Mouse (Mus musculus) lung, embryonic 15.5 days (tissue): ENCODE data around the gene Nhsl1. TPM values are rescaled to one million over a fixed set of nuclear protein-coding genes. Genes with fewer than 3 reads are reported as not detected.

ENCODE experiments used
- ATAC-seq: fragments of 200-750 bp; cut with Nextera tagmentation; 2 replicates; pipeline ENCODE4 v1.8.0; 2017; ENCODE audit warnings: moderate number of reproducible peaks, borderline replicate concordance; ENCODE audit not compliant: low FRiP score, low TSS enrichment; ENCODE audit errors: extremely low read depth
- H3K27ac ChIP-seq: fragments of 300-500 bp; sonication (generic); 2 replicates; pipeline ENCODE4 v1.5.1; 2015; ENCODE audit warnings: moderate library complexity, mild to moderate bottlenecking, inconsistent platforms
- H3K27me3 ChIP-seq: fragments of 300-500 bp; sonication (generic); 2 replicates; pipeline ENCODE4 v1.6.1; 2015; ENCODE audit warnings: inconsistent platforms
- H3K36me3 ChIP-seq: fragments of 300-500 bp; sonication (generic); 2 replicates; pipeline ENCODE4 v1.6.1; 2015; ENCODE audit warnings: inconsistent platforms
- H3K4me1 ChIP-seq: fragments of 300-500 bp; sonication (generic); 2 replicates; pipeline ENCODE4 v1.6.1; 2015; ENCODE audit warnings: inconsistent platforms
- H3K4me2 ChIP-seq: fragments of 300-500 bp; sonication (generic); 2 replicates; pipeline ENCODE4 v1.6.1; 2015; ENCODE audit warnings: inconsistent platforms, mild to moderate bottlenecking, moderate library complexity
- H3K4me3 ChIP-seq: fragments of 300-500 bp; sonication (generic); 2 replicates; pipeline ENCODE4 v1.5.1; 2015; ENCODE audit warnings: mild to moderate bottlenecking, inconsistent platforms
- H3K9ac ChIP-seq: fragments of 300-500 bp; sonication (generic); 2 replicates; pipeline ENCODE4 v1.6.1; 2015; ENCODE audit warnings: inconsistent platforms
- H3K9me3 ChIP-seq: fragments of 300-500 bp; sonication (generic); 2 replicates; pipeline ENCODE4 v1.6.1; 2016; ENCODE audit warnings: inconsistent platforms
- WGBS: fragments of 180-500 bp; shearing (Covaris S2); methylation state at CpG from one replicate; pipeline ENCODE4 v1.1.7; 2015; 5-methylcytosine and 5-hydroxymethylcytosine counted together
- polyA plus RNA-seq: library from polyadenylated mRNA; unstranded; fragments of >200 nt; fragmentation: Nextera tagmentation; extraction: Ambion mirVana; gene quantifications from 2 replicates; pipeline ENCODE4 v1.2.1, GENCODE M21; 2015

Gene Nhsl1
- polyA plus RNA-seq, 1 experiment from 2014 or later, result 4.4 TPM

DNA sequence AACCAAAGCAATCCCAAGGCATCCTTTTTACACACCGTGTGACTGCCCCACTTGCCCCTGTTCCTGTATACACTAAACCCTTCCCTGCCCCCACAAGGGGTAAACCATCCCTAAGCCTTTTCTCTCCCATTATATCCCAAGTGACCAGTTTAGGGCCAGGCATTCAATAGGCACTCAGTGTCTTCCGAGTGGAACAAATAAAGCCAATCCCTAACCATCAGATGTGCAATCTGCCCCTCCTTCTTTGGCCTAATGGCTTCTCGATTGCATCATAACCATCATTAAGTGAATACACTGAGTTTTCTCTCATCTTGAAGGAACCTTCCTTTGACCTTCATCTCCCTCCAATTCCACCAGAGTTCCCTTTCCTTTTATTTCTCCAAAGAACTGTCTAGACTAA, 183.2 kb downstream of the Nhsl1 start:
- no peak overlapping the region for H3K4me2 ChIP-seq
- H3K36me3 ChIP-seq, result no peaks in the 10 kb centered on the region; the same call in 1 of the 2 replicates
- 75% methylated on average over 3 of the region's 3 CpGs for WGBS
- H3K4me1 ChIP-seq, result no peaks in the 10 kb centered on the region
- no peaks in the 10 kb centered on the region for H3K9me3 ChIP-seq
- no peak overlapping the region for H3K27ac ChIP-seq
- H3K9ac ChIP-seq, result no peak overlapping the region
- ATAC-seq, result no peak
- H3K4me3 ChIP-seq, result no peak overlapping the region
- no peaks in the 10 kb centered on the region for H3K27me3 ChIP-seq

DNA sequence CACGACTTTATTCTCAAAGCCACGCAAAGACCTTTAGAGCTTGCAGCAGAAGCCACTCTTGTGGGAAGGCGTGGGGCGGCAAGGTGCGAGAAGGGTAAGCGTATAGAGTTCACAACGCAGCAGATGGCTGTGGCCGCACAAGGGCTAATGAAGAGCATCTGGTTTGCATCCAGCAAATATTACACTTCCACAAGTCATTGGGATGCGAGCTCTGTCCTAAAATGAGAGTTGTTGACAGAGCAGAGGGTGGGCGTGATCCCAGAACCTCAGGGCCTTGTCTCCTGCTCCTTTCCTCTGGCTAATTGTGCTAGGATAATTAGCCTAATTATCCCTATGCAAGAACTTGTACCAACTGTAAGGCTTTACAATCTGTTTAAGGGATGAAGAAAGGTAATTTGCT, 186.9 kb downstream of the Nhsl1 start:
- ATAC-seq, result no peak
- Histone ChIP-seq H3K9me3 (no peaks in the 10 kb centered on the region), H3K36me3 (no peaks in the 10 kb centered on the region), H3K4me2 (no peak overlapping the region), H3K4me3 (no peak overlapping the region), H3K9ac (no peak overlapping the region), H3K27me3 (no peaks in the 10 kb centered on the region), H3K4me1 (no peaks in the 10 kb centered on the region), H3K27ac (no peak overlapping the region)
- 83% methylated on average over 10 of the region's 10 CpGs for WGBS

DNA sequence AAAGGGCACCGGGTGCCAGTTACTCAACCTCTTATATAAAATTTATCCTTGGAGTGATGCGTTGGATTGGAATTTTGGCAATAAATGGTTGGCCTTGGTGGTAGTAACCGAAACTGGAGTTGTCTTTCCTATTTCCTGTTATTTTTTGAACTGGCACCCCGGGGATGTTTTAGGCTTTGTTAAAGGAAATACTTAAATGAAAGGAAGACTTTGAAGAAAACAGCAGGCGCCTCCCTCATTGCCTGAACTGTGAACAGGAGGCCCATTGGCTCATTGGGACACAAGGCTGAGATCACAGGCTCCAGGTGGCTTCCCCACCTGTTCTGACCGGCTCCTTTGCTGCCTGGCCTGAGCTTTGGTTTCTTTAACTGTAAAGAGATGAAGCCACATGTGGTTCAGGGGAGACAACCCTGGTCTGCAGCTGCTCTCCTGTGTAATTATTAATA, 187.7 kb downstream of the Nhsl1 start:
- ATAC-seq, result no peak

DNA sequence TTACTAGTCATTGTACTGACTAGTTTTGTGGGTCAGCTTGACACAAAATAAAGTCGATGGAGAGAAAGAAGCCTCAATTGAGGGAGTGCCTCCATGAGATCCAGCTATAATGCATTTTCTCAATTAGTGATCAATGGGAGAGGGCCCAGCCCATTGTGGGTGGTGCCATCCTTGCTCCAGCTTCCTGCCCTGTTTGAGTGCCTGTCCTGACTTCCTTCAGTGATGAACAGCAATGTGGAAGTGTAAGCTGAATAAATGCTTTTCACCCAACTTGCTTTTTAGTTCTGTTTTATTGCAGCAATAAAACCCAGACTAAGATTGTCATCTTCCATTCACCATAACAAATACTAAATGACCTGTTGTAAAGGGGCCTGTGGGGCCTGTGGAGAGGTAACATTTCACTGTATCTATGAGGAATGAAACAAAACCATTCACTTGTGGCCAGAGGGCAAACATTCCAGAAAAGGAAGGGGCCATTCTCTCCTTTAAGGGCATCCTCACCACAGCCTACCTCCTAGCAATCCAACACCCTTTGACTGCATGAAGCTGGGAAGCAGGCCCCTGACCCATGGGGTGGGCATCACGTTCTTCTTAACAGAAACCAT, 189.2 kb downstream of the Nhsl1 start:
- H3K27ac ChIP-seq, result no peak overlapping the region
- no peaks in the 10 kb centered on the region for H3K9me3 ChIP-seq
- H3K4me2 ChIP-seq, result no peak overlapping the region
- H3K27me3 ChIP-seq, result no peaks in the 10 kb centered on the region
- no peak overlapping the region for H3K4me3 ChIP-seq
- H3K4me1 ChIP-seq, result no peaks in the 10 kb centered on the region
- ATAC-seq, result no peak
- H3K36me3 ChIP-seq, result no peaks in the 10 kb centered on the region
- 63% methylated on average over 2 of the region's 2 CpGs for WGBS
- no peak overlapping the region for H3K9ac ChIP-seq

More for the DNA sequence above, 187.7 kb downstream of the Nhsl1 start:
- H3K4me1 ChIP-seq, result no peaks in the 10 kb centered on the region
- H3K9ac ChIP-seq, result no peak overlapping the region
- 56% methylated on average over 6 of the region's 6 CpGs for WGBS
- no peak overlapping the region for H3K4me3 ChIP-seq
- H3K4me2 ChIP-seq, result no peak overlapping the region
- no peaks in the 10 kb centered on the region for H3K9me3 ChIP-seq
- H3K27me3 ChIP-seq, result no peaks in the 10 kb centered on the region
- no peaks in the 10 kb centered on the region for H3K36me3 ChIP-seq
- H3K27ac ChIP-seq, result no peak overlapping the region

DNA sequence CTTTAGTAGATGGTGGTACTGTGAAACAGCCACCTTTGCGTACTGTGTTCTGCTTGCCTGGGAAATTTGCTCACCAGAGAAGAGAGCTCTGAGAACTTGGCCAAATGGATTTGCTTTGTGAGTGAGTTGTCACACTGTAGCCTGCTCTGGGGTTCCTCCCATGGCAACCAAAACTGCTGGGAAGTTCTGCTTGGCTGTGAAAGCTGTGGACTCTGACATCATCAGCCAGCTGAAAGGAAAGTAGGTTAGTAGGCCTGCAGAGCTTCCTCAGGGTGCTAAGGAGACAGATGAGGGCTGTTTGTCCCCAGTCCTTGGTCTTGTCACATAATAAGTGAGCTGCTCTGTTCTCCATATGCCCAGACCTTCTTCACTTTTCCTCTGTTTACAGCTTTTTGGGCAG, 189.8 kb downstream of the Nhsl1 start:
- no peak for ATAC-seq
- H3K4me2 ChIP-seq, result no peak overlapping the region
- H3K36me3 ChIP-seq, result no peaks in the 10 kb centered on the region
- WGBS, result 85% methylated on average over 1 of the region's 1 CpGs
- H3K27me3 ChIP-seq, result no peaks in the 10 kb centered on the region
- no peak overlapping the region for H3K9ac ChIP-seq
- H3K4me1 ChIP-seq, result no peaks in the 10 kb centered on the region
- H3K4me3 ChIP-seq, result no peak overlapping the region
- no peak overlapping the region for H3K27ac ChIP-seq
- no peaks in the 10 kb centered on the region for H3K9me3 ChIP-seq

DNA sequence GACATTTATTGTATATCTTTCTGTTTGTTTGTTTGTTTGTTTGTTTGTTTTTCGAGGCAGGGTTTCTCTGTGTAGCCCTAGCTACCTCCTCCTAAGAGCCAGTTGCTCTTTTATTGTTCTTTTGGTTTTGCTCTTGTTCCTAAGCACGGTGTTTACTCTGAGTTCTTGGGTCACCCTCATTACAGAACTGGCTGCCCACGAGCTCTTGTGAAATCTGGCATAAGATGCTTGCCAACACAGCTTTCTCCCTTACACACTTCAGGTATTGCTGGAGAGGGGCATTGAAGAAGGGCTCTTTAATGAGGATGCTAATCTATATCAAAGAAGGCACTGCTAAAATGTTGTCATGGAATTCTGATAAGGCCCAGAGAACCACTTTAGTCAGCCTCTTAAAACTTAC, 191.9 kb downstream of the Nhsl1 start:
- H3K9me3 ChIP-seq, result no peaks in the 10 kb centered on the region
- no peaks in the 10 kb centered on the region for H3K27me3 ChIP-seq
- H3K4me3 ChIP-seq, result no peak overlapping the region
- no peaks in the 10 kb centered on the region for H3K36me3 ChIP-seq
- ATAC-seq, result no peak
- H3K4me1 ChIP-seq, result no peaks in the 10 kb centered on the region
- WGBS, result 72% methylated on average over 3 of the region's 3 CpGs
- no peak overlapping the region for H3K9ac ChIP-seq
- H3K27ac ChIP-seq, result no peak overlapping the region
- H3K4me2 ChIP-seq, result no peak overlapping the region

DNA sequence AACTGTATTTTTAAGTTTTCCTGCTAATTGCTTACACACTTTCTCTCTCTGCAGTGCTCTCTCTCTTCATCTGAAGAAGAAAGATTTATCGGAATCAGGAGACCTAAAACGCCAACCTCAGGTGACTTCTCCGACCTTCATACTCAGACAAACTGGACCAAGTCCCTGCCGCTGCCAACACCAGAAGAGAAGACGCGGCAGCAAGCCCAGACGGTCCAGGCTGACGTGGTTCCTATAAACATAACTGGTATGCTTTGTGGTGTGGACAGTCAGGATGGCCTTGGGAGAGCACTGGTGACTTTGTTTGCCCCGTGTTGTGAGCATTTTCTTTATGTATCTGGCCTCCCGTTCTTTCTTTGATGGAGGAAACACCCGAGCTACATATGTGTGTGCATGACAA, 192.7 kb downstream of the Nhsl1 start:
- H3K9me3 ChIP-seq, result no peaks in the 10 kb centered on the region
- no peak for ATAC-seq
- H3K27ac ChIP-seq, result no peak overlapping the region
- H3K27me3 ChIP-seq, result no peaks in the 10 kb centered on the region
- no peaks in the 10 kb centered on the region for H3K4me1 ChIP-seq
- H3K9ac ChIP-seq, result no peak overlapping the region
- H3K36me3 ChIP-seq, result no peaks in the 10 kb centered on the region
- no peak overlapping the region for H3K4me3 ChIP-seq
- 81% methylated on average over 11 of the region's 11 CpGs for WGBS
- H3K4me2 ChIP-seq, result no peak overlapping the region

DNA sequence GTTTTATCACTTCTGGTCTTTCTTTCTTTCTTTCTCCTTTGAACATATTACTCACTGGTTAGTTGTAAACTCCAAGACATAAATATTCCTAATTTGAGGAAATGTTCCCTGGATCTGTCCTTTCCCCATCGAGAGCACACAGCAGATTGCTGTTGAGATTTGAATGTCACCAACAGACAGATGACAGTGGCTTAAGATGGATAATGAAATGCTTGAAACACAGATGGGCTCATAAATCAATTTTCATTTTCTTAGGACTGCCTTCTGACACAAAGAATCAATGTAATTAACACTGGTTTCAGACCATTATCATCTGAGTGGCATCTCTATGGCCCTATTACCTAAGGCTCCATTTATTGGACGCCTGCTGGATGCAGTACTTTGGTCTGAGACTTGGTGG, 203.8 kb downstream of the Nhsl1 start:
- WGBS, result 73% methylated on average over 2 of the region's 2 CpGs
- no peaks in the 10 kb centered on the region for H3K9me3 ChIP-seq
- no peak overlapping the region for H3K4me2 ChIP-seq
- ATAC-seq, result no peak
- no peaks in the 10 kb centered on the region for H3K36me3 ChIP-seq
- H3K4me3 ChIP-seq, result no peak overlapping the region
- H3K9ac ChIP-seq, result no peak overlapping the region
- no peak overlapping the region for H3K27ac ChIP-seq
- H3K27me3 ChIP-seq, result no peaks in the 10 kb centered on the region
- H3K4me1 ChIP-seq, result peaks cover 10% of the 10 kb centered on the region; the same call in 1 of the 2 replicates

DNA sequence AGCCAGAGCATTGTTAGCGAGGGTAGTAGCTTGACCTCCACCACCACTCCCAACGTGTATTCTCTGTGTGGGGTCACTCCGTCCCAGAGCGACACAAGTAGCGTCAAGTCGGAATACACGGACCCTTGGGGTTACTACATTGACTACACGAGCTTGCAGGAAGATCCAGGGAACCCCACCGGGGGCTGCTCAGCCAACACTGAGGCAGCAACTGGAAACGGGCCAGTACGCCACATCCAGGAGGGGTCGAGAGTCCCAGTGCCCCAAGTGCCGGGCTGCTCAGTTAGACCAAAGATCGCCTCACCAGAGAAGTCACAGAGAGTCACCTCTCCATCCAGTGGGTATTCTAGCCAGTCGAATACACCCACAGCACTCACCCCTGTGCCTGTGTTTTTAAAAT, 206.5 kb downstream of the Nhsl1 start:
- Histone ChIP-seq H3K9me3 (no peaks in the 10 kb centered on the region), H3K4me2 (no peak overlapping the region), H3K36me3 (no peaks in the 10 kb centered on the region), H3K9ac (no peak overlapping the region), H3K27me3 (no peaks in the 10 kb centered on the region), H3K4me3 (no peak overlapping the region), H3K27ac (no peak overlapping the region), H3K4me1 (peaks cover 12% of the 10 kb centered on the region; the same call in 1 of the 2 replicates)
- no peak for ATAC-seq
- 86% methylated on average over 15 of the region's 15 CpGs for WGBS

DNA sequence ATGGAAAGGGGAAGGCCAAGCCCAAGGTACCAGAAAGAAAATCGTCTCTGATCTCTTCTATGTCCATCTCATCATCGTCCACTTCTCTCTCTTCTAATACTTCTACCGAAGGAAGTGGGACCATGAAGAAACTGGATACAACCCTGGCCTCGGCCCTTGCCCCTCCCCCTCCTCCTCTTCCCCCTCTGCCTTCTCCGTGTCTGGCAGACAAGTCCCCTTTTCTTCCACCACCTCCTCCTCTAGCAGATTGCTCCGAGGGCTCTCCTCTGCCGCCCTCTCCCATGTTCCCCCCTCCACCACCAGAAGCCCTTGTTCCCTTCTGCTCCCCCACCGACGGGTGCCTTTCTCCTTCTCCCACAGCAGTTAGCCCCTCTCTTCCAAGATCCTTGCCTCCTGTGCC, 206.9 kb downstream of the Nhsl1 start:
- Histone ChIP-seq H3K4me3 (no peak overlapping the region), H3K9ac (no peak overlapping the region), H3K36me3 (no peaks in the 10 kb centered on the region), H3K4me2 (no peak overlapping the region), H3K9me3 (no peaks in the 10 kb centered on the region), H3K27ac (no peak overlapping the region), H3K27me3 (no peaks in the 10 kb centered on the region), H3K4me1 (peaks cover 12% of the 10 kb centered on the region; the same call in 1 of the 2 replicates)
- WGBS, result 49% methylated on average over 9 of the region's 9 CpGs
- 0 out of 2 replicates have a peak, but pooled peaks have one; percentile 19 for ATAC-seq

DNA sequence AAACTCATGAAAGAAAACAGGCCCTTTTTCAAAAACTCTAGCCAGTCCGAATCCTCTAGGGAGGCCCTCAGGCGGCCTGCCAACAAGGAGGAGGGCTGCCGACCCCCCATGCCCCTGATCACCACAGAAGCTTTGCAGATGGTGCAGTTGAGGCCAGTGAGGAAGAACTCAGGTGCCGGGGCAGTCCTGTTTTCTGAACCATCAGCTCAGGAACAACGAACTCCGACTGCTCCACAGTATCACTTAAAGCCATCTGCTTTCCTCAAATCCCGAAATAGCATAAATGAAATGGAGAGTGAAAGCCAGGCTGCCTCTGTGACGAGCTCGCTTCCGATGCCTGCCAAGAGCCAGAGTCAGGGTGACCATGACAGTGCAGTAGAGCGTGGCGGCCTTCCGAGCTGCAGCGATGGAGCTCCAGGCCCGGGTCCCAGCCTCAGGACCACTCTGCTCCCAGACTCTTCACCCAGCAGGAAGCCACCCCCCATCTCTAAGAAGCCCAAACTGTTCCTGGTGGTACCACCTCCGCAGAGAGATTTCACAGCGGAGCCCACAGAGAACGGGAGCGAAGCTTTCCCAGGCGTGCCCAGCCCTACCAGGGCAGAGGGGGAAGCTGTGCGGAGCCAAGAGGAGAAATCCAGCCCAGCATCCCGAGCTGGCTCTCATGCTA, 207.5 kb downstream of the Nhsl1 start:
- H3K9me3 ChIP-seq, result no peaks in the 10 kb centered on the region
- peaks cover 12% of the 10 kb centered on the region; the same call in 1 of the 2 replicates for H3K4me1 ChIP-seq
- H3K27ac ChIP-seq, result no peak overlapping the region
- H3K27me3 ChIP-seq, result no peaks in the 10 kb centered on the region
- no peak overlapping the region for H3K4me2 ChIP-seq
- ATAC-seq, result peak; percentile 65; the same call in 1 of the 2 replicates
- 81% methylated on average over 22 of the region's 22 CpGs for WGBS
- 0 out of 2 replicates have a peak, but pooled peaks cover 2% of the 10 kb centered on the region for H3K36me3 ChIP-seq
- H3K9ac ChIP-seq, result no peak overlapping the region
- H3K4me3 ChIP-seq, result no peak overlapping the region

DNA sequence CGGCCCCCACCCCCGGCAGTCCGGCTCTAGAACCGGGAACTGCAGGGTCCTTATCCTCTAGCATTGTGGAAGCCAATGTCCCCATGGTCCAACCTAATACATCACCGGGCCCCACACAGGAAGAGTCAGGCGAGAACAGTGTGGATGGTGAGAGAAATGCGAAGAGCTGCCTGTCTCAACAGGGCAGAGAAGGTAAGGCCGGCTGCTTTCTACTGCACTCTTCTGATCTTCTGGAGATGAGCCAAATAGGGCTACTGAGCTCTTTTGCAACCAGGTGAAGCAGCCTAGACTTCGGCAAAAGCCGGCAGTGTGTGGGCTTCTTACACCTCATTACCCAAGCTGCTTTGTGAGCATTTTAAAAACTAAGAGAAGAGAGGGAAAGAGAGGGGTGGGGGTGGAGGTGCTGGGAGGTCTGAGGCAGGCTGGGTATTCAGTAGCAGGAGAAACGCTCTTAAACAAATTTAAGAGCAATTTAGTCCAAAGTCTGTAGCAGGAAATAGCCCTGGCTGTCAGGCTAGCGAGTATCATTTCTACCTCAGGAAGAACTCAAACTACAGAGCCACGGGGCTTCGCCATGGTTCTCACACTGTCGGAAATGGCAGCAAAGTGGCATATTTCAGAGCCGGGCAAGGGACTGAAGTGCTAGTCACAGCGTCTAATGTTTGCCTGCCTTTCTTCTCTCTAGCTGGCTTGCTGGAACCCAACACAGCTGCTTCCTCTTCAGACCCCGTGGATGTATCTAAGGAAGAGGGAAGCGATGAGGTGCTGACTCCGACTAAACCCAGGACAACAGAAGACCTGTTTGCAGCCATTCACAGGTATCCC, 208.3 kb downstream of the Nhsl1 start:
- no peak overlapping the region for H3K9ac ChIP-seq
- 51% methylated on average over 20 of the region's 20 CpGs for WGBS

More for the DNA sequence above, 208.3 kb downstream of the Nhsl1 start:
- Histone ChIP-seq H3K4me2 (no peak overlapping the region), H3K4me1 (peaks cover 12% of the 10 kb centered on the region; the same call in 1 of the 2 replicates), H3K4me3 (no peak overlapping the region), H3K27me3 (no peaks in the 10 kb centered on the region), H3K27ac (0 out of 2 replicates have a peak overlapping the region, but pooled peaks have one; percentile 11), H3K36me3 (peaks cover 8% of the 10 kb centered on the region; the same call in 1 of the 2 replicates), H3K9me3 (no peaks in the 10 kb centered on the region)
- no peak for ATAC-seq
